Comparison of ENCODE assay signal across 9 mouse cellular contexts in genomic region chr14:122406541-122407219, GRCm38 (mm10). TPM values are rescaled to one million over a fixed set of nuclear protein-coding genes. Genes with fewer than 3 reads are reported as not detected.
DNase-seq lines count a peak whose midpoint lies in the region; ATAC-seq lines count a peak whose summit lies in the region.
"Had no signal": no experiment of that assay in that cellular context is flagged by ENCODE, and none has a peak within 500 bp of the region (broad histone marks: within the 10 kb centered on the region; RNA-seq: fewer than 3 reads in every experiment).

No protein-coding gene starts in this region.

- no peaks in the 10 kb centered on the region for H3K36me3 ChIP-seq in lung, embryonic 15.5 days
- no peaks in the 10 kb centered on the region for H3K36me3 ChIP-seq in heart, embryonic 15.5 days
- H3K36me3 ChIP-seq in midbrain, embryonic 15.5 days (replicated peaks), result no peaks in the 10 kb centered on the region

- H3K4me3 ChIP-seq in lung, embryonic 15.5 days, result peak overlapping the region; percentile 34
- H3K4me3 ChIP-seq in heart, embryonic 15.5 days, result peak overlapping the region; percentile 49
- peak overlapping the region; percentile 31 for H3K4me3 ChIP-seq in midbrain, embryonic 15.5 days

- H3K4me1 ChIP-seq in lung, embryonic 15.5 days, result peaks cover 13% of the 10 kb centered on the region
- H3K4me1 ChIP-seq in heart, embryonic 15.5 days (replicated peaks), result peaks cover 14% of the 10 kb centered on the region
- peaks cover 20% of the 10 kb centered on the region for H3K4me1 ChIP-seq in midbrain, embryonic 15.5 days

- ATAC-seq in lung, embryonic 15.5 days (ENCODE audit: borderline replicate concordance, extremely low read depth, low FRiP score, low TSS enrichment), result peak; percentile 55; the same call in 1 of the 2 replicates
- peak; percentile 51; the same call in 1 of the 2 replicates for ATAC-seq in heart, embryonic 15.5 days (replicated peaks; ENCODE audit: insufficient number of reproducible peaks, insufficient read depth, low FRiP score, low read depth)
- ATAC-seq in midbrain, embryonic 15.5 days (replicated peaks), result peak; percentile 79

- 2% methylated on average over 58 of the region's 58 CpGs for WGBS in lung, embryonic 15.5 days
- WGBS in heart, embryonic 15.5 days, result 3% methylated on average over 58 of the region's 58 CpGs
- WGBS in midbrain, embryonic 15.5 days, result under 1% methylated on average over 58 of the region's 58 CpGs

- peak overlapping the region; percentile 65 for H3K4me2 ChIP-seq in lung, embryonic 15.5 days
- peak overlapping the region; percentile 90 for H3K4me2 ChIP-seq in heart, embryonic 15.5 days
- peak overlapping the region; percentile 63 for H3K4me2 ChIP-seq in midbrain, embryonic 15.5 days

- H3K27ac ChIP-seq in lung, embryonic 15.5 days, result no peak overlapping the region
- no peak overlapping the region for H3K27ac ChIP-seq in heart, embryonic 15.5 days
- peak overlapping the region; percentile 34; the same call in 1 of the 2 replicates for H3K27ac ChIP-seq in midbrain, embryonic 15.5 days

- H3K9me3 ChIP-seq in lung, embryonic 15.5 days, result no peaks in the 10 kb centered on the region
- no peaks in the 10 kb centered on the region for H3K9me3 ChIP-seq in heart, embryonic 15.5 days (replicated peaks)
- H3K9me3 ChIP-seq in midbrain, embryonic 15.5 days, result no peaks in the 10 kb centered on the region

- peaks cover 75% of the 10 kb centered on the region for H3K27me3 ChIP-seq in lung, embryonic 15.5 days
- H3K27me3 ChIP-seq in heart, embryonic 15.5 days, result peaks cover 66% of the 10 kb centered on the region
- peaks cover 79% of the 10 kb centered on the region for H3K27me3 ChIP-seq in midbrain, embryonic 15.5 days (replicated peaks)

- no peak for DNase-seq in lung, postnatal 10 days
- DNase-seq in cerebellum, postnatal 36 days, result peak; percentile 52 to 57
- DNase-seq in layer of hippocampus, postnatal 25 days (ENCODE audit: extremely low spot score in 1 of 2, low spot score in 1 of 2), result peak; percentile 9 to 18
- DNase-seq in adipocyte (ENCODE audit: low spot score), result no peak
- no peak for DNase-seq in spleen, postnatal 10 days (ENCODE audit: low spot score in 2 of 2)

- no peak overlapping the region for H3K9ac ChIP-seq in lung, embryonic 15.5 days
- peak overlapping the region; percentile 40 for H3K9ac ChIP-seq in heart, embryonic 15.5 days
- H3K9ac ChIP-seq in midbrain, embryonic 15.5 days, result peak overlapping the region; percentile 37

RNA-seq across cellular contexts. Expression of gene Gm5089, which starts 44.2 kb away (rescaled TPM):
- polyA plus RNA-seq in lung, embryonic 15.5 days (2015; fragmentation: Nextera tagmentation; extraction: Ambion mirVana), result not detected in 2 replicates
- not detected in 2 replicates for polyA plus RNA-seq in heart, embryonic 15.5 days (2015; fragmentation: Nextera tagmentation; extraction: Ambion mirVana)
- under 1 TPM; 0.12 to 0.42 TPM for total RNA-seq in layer of hippocampus, postnatal 25 days (2021)
- 0.91 and 1.1 TPM in 2 replicates for polyA plus RNA-seq in midbrain, embryonic 15.5 days (2015; fragmentation: Nextera tagmentation; extraction: Ambion mirVana)
- polyA plus RNA-seq: large intestine, adult 2 months had no signal

RNA-seq across cellular contexts. Expression of gene Zic5, which starts 58.8 kb away (rescaled TPM):
- 0.08 TPM in 1 of 2 replicates, not detected in the other for polyA plus RNA-seq in lung, embryonic 15.5 days (2015; fragmentation: Nextera tagmentation; extraction: Ambion mirVana)
- polyA plus RNA-seq in heart, embryonic 15.5 days (2015; fragmentation: Nextera tagmentation; extraction: Ambion mirVana), result 0.06 and 0.14 TPM in 2 replicates
- 1 to 10 TPM; 3.3 to 6.2 TPM for total RNA-seq in layer of hippocampus, postnatal 25 days (2021)
- 13.0 and 14.0 TPM in 2 replicates for polyA plus RNA-seq in midbrain, embryonic 15.5 days (2015; fragmentation: Nextera tagmentation; extraction: Ambion mirVana)
- polyA plus RNA-seq: large intestine, adult 2 months had no signal

Comparison
In these comparisons a context has a peak if more than half of its experiments do, and no peak if none do; other contexts are left out.
1. DNase-seq: peak in cerebellum, postnatal 36 days (2 of 2) and layer of hippocampus, postnatal 25 days (2 of 2); none in lung, postnatal 10 days (single experiment), adipocyte (single experiment) and spleen, postnatal 10 days (0 of 2).
2. RNA of gene Zic5, which starts 58.8 kb away (polyA plus RNA-seq): 13.0 to 14.0 TPM in midbrain, embryonic 15.5 days; 0.06 to 0.14 TPM in heart, embryonic 15.5 days and 0.08 TPM in lung, embryonic 15.5 days; every median in the first group is over 10 times any median in the second.
3. Peak in every context shown above with its lines, with median percentiles within 50 percentile points of each other: ATAC-seq, H3K4me2 ChIP-seq and H3K4me3 ChIP-seq.